In genomic region chr4:131354908-131355307, GRCm38 (mm10) we compare ENCODE assay signal across 14 mouse cellular contexts.
"Had no signal": no experiment of that assay in that cellular context is flagged by ENCODE, and none has a peak within 500 bp of the region (broad histone marks: within the 10 kb centered on the region; RNA-seq: fewer than 3 reads in every experiment).

No protein-coding gene starts in this region.

- H3K27ac ChIP-seq: neural tube, embryonic 12.5 days; neural tube, embryonic 13.5 days; neural tube, embryonic 15.5 days; stomach, embryonic 15.5 days; stomach, postnatal 0 days had no signal

- H3K36me3 ChIP-seq: neural tube, embryonic 12.5 days; neural tube, embryonic 13.5 days; neural tube, embryonic 15.5 days; stomach, embryonic 15.5 days had no signal

- H3K4me1 ChIP-seq: stomach, embryonic 15.5 days had no signal

- H3K9me3 ChIP-seq: neural tube, embryonic 12.5 days; neural tube, embryonic 13.5 days; neural tube, embryonic 15.5 days; stomach, embryonic 15.5 days had no signal

- H3K27me3 ChIP-seq: neural tube, embryonic 12.5 days; neural tube, embryonic 15.5 days; stomach, embryonic 15.5 days had no signal

- H3K4me2 ChIP-seq: neural tube, embryonic 12.5 days; neural tube, embryonic 13.5 days; neural tube, embryonic 15.5 days; stomach, embryonic 15.5 days had no signal

- H3K4me3 ChIP-seq: neural tube, embryonic 12.5 days; neural tube, embryonic 13.5 days; neural tube, embryonic 15.5 days; stomach, embryonic 15.5 days had no signal

- H3K9ac ChIP-seq: neural tube, embryonic 12.5 days; neural tube, embryonic 13.5 days; neural tube, embryonic 15.5 days; stomach, embryonic 15.5 days had no signal

- DNase-seq: retina, postnatal 1 day; right cerebral cortex, postnatal 4 days; spleen, adult 18-20 months; thymus, adult 18-20 months; thymus, adult 2 months; thymus, postnatal 14 days; thymus, postnatal 25 days; thymus, postnatal 36 days; thymus, postnatal 4 days had no signal
